Mouse (Mus musculus) activated CD4-positive, CD25-positive, alpha-beta regulatory T cell, adult 4 months (primary cell): ENCODE measurements around the gene Syn2. TPM values are rescaled to one million over a fixed set of nuclear protein-coding genes. Genes with fewer than 3 reads are reported as not detected.

Experiments used
- ATAC-seq: one replicate; pipeline ENCODE4 v1.8.0; 2017
- polyA plus RNA-seq, 2 experiments: library from polyadenylated mRNA; unstranded; fragments of 100-300 nt; shearing (Covaris generic); gene quantifications; one replicate each; pipeline ENCODE4 v1.2.1; 2017

Syn2 gene
- polyA plus RNA-seq, 2 experiments from 2014 or later, result not detected

DNA sequence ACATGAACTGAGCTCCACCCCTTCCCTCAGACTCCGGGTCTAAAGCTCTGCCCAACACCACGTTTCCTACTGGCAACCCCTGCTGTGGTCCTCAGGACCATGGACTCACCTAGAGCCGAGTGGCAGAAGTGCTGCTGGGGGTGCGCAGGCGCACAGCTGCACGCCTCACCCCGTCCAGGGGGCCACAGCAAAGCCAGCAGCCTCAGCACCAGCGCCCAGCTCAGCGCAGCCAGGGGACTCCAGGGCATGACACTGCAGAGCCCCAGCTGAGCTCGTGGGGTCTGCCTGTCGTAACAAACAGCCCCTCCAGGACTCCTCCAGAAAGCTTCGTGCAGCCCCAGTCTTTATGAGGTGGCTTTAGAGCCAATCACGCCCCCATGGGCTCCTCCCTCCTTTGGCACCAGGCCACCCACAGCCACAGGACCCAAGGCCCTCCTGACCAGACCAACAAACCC lies 116.9 kb downstream of the Syn2 start:
- ATAC-seq, result no peak

DNA sequence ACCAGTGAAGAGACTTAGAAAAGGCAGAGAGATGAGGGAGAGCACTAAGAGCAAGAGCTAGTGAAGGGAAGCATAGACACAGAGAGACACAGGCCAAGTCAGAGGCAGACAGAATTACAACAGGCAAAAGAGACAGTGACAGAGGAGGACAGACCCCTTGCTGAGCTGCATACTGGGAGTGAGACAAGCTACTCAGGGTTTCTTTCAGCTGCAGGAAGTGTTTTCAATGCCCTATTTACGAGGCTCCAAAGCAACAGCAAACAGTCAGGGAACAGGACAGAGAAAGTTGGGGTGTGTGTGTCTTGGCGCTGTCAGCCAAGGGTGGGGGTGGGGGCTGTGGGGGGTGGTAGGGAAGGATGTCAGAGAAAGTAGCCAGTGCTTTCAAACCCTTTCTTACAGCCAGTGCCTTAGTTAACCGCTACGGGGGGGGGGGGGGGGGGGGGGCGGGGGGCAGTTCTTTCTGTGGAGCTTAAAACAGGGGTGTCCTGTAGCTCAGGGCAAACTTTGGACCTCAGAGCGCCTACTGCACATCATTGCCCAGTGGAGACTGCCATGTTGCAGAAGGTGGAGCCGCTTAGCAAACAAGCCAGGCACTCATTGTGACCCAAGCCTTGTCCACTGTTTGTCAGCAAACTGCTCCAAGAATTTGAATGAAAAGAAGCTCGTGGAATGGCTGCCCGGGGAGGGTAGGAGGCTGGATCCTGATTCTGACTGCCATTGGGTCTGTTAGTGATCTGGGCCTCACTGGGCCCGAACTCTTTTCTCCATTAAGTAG lies 117.6 kb downstream of the Syn2 start, which contains the start of gene Timp4:
Gene Timp4 (minus strand): TSS at position 107 of the 775 bp plus-strand sequence.
- ATAC-seq, result no peak

DNA sequence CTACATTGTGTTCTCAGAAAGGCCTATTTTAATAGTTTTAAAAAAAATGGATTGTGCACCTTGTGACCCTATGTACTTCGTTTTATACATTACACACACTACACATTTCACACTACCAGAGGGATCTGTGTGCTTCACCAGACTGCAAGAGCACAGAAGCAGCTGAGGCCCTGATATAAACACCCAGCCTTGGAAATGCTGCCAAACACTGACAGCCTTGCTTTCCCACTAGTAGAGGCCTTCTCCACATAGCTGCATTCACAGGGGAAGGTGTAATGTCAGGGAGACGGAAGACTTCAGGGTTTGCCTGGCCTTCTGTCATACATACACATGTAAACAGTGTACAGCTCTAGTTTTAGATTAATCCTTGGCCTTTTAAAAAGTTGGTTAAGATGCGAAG lies 120.5 kb downstream of the Syn2 start:
- no peak for ATAC-seq

DNA sequence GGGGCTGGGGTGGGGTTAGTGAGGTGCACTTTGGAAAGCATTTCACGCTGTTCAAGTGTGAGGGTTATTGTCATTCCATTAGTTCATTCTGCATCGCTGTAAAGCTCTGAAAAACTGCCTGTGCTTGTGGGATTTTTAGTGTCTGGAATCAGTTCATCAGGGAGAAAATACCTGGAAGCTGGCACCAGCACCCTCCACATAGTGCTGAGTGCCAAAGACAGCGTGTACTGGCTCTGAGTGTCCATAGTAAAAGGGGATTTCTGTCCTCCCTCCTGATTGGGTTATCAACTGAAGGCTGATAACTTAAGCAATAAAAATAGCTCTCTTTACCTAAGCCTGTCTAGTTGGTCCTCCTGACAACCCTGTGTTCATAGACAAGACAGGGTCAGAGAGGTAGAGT lies 125.8 kb downstream of the Syn2 start:
- no peak for ATAC-seq

DNA sequence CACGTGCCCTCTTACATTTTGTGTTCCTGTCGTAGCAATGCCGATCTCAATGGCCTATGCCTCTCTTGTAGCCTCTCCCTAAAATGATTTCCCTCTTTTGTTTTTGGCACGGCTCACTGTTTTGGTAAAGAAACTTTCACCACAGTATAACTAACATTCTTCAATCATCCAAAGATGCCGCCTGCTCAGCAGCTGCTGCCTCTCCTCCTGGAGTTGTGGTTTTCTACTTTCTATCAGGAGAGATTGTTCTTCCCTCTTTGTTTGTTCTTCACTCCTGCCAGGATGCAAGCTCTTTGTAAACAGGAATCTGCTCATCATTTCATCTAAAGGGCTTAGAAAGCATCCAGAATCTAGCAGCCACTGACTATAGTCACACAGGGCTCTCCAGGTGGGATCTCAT lies 132.1 kb downstream of the Syn2 start:
- no peak for ATAC-seq

DNA sequence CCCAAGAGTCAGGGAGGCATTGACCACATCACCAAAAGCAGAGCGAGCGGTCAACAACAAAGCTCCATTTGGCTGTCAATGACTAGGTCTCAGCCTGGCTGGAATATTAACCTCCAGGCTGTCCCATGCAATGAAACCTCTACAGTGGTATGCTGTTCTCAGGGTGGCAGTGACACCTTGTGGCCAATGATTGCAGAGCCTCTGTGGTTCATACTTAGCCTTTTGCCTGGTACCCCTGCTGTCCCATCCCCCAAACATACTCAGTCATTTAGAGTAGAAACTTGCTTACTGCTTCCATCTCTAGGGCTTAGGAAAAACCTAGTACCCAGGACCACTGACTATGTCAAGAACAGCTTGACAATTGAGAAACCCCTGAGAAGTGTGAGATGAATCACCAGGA lies 133.2 kb downstream of the Syn2 start:
- no peak for ATAC-seq

DNA sequence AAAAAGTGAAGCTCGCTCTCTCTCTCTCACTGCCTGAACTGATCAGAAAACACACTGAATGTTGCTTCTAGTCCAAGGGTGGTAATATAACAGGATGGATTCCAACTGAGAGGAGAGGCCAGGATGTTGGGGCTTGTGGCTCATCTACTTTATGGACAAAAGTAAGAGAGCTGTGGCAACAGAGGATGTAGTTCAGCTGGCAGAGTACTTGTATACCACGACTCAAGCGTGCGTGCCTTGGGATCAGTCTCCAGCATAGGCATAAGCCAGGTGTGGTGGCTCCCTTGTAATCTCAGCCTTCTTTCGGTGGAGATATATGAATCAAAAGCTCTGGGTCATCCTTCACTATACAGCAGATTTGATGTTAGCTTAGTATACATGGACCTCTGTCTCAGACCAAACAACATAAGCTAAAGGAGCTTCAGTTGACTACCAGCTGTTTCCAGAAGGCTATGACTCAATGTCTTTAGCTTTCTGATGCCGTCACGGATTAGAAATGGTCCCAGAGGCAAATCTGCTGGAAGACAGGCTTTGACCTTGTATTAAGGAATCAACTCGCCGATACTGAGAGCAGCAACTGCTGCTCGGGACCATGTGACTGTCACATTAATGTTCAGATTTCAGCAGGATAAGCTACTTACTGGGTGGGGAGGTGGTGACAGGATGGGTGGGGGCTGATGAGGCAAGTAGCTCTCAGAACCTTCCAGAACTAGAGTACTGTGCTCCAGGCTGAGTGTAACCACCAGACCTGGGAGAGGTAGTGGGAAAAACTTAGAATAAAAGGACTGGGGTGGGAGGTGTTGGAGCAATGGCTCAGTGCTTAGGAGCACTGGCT lies 134.1 kb downstream of the Syn2 start:
- ATAC-seq, result no peak

DNA sequence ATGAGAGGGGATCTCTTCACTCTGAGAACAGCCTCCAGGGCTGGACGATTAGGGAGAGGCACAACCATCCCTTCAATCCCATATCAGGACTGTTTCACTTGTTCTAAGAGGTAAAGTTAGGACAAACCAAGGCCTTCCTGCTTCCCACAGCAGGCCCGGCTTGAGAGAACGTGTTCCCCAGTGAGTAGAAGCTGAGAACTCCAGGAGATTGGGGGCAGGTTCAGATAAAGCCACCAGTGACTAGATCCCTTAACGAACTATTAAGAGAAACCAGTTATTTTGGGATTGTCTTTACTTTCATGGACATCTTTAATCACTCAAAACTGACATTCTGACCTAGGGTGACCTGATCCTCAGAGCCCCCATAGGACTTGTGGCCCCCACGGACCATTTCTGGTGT lies 134.9 kb downstream of the Syn2 start:
- no peak for ATAC-seq

DNA sequence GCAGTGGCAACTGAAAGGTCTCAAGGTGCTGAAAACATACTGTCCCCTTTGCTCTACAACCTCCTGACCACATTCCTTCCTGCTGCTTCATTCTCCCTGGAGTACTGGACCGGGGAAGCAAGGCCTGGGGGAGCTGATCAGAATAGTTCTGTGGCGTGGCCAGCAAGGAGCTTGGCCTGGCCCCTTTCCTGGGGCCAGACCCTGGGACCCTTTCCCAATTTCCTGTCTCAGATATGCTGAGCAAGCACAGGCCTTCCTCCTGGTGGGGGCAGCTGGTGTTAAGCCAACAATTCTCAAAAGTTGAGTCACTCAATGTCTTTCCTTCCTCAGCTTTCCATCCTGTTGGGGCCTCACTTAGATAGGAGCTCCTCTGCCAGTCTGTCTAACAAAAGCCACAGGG lies 135.4 kb downstream of the Syn2 start:
- no peak for ATAC-seq

DNA sequence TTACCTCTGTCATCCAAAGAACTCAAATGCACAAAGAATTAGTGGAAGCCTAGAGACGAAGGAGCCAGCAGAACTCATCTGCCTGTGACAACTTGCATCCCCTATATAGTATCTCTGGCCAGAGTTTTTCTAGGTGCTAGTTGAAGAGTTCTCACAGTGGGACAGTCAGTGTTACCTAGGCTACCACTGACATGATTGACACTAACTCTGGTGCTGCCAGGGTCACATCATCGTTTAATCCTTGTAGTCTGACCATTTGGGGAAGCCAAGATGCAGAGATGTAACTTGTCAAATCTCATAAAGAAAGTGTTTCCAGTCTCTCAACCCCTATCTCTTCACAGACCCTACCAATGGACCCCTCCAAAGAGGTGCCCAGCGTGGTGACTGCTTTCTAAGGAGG lies 136.6 kb downstream of the Syn2 start:
- ATAC-seq, result no peak

DNA sequence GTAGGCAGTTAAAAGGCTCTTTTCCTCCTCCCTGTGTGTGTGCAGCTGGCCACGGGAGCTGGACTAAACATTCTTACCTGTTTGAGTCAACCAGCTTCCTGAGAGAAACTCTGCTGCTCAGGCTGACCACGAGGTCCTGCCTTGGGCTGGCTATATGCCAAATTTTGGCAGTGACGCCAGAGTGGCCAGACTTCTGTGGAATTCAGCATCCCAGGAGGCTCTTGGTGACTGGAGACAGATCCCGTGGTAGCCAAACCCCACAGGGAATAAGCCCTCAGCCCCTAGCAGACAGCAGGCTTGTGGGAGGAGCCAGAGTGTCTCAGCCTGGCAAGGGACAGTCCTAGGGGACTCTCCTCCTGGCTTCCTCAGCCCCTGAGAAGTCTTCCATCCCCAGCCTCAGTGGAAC lies 137.2 kb downstream of the Syn2 start:
- ATAC-seq, result no peak

DNA sequence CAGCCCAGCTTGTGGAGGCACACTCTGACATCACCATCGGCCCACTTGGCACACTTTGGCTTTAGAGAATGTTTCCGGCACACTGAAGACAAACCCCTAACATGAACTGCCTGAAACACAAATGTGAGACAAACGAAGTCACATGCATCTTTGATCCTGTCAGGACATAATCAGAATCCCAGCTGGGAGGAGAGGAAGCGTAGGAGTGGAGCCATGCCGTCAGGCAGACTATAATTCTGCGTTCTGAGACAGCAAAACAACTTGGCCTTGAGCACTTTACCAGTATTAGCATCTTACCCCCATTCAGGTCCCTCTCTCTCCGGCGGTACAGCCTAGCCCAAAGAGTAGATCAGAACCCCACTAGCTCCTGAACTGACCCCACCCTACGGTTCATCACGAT lies 138.6 kb downstream of the Syn2 start:
- no peak for ATAC-seq

DNA sequence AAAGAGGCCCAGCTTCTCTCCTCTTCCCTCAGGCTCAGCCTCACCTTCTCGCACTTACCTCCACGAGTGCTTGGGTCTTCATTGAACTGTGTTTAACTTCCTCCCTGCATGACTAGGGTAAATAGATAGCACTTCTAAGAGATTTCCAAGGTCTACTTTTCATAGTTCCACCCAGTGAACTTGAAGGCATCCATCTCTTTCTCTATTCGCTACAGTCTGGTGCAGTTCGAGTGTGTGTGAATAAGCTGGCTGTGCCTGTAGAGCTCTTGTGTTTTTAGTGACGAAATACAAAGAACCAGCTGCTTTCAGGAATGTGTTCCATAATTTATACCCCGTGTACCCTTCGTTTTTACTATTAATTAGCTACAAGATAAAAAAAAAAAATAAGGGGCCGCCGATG lies 140.0 kb downstream of the Syn2 start:
- ATAC-seq, result no peak

DNA sequence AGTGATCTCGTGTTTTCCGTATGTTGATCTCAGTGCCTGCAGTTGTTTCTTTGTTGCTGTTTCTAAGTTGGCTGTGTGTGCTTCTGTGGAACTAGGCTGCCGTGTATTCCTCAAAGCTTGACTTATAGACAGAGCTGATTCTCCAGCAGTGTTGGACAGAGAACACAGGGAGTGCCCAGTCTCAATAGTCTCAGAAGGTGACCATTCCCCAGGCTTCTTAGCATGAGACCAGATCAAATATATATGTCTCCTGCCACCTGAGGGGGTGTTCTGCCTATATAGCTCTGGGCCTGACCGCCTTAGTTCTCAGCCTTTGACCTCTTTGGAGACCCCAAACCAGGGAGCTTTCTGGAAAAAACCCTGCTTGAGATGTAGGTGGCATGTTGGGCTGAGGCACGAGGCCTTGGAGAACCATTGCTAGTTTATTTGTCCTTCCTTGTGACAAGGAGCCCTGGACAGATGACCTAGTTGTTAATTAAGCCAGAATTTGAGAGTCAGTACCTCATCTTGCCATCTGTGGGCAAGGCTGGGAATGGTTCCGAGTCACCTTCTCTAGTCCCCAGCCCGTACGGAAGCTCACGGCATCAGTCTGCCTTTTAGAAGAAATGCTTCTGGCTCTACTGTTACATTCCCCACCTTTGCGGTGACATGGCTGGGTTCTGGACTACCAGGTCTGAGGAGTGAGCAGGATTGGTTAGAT lies 140.6 kb downstream of the Syn2 start:
- no peak for ATAC-seq

DNA sequence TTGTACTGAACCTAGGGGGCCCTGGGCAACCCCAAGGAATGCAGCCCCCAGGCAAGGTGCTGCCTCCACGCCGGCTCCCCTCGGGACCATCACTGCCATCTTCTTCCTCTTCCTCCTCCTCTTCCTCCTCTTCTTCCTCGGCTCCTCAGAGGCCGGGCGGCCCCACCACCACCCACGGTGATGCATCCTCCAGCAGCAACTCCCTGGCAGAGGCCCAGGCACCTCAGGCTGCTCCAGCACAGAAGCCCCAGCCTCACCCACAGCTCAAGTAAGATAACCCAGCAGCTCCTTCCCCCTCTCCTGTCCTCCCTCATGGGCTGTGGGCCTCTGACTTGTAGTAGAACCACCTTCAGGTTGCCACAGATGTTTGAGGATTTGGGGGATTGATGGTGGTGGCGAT lies 143.4 kb downstream of the Syn2 start:
- no peak for ATAC-seq

DNA sequence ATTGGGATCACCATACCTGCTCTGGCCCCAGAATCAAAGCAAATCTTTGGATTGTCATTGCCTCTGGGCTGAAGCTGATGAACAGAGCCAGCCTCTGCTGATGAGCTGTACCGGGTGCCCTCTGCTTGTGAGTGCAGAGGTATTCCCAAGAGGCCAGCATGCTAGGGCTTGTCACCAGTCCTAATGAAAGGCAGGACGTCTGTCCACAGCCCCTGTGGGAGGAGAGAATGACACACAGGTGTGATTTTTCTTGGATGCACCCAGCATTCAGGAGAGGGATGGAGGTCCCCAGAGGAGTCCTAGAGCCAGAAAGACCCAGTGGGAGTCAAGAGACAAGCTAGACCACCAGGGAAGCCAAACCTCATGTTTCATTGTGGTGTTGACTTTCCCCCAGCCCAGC lies 144.9 kb downstream of the Syn2 start:
- no peak for ATAC-seq

DNA sequence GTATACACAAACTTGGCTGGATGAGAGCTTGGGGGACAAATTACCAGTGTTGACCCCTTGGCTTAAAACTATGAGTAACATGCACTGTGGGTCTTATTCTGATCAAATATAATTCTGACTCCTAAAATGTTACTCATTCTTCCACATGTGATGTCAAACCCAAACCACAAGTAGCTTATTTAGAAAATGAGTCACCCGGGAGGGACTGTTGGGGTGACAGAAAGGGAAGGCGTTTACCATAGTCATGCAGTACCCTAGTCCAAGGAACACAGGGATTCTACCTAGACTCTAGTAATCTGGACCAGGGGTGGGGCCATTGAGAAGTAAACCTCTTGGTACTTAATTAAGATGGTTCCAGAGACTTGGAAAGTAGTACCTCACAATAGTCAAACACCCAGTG lies 149.5 kb downstream of the Syn2 start:
- no peak for ATAC-seq

DNA sequence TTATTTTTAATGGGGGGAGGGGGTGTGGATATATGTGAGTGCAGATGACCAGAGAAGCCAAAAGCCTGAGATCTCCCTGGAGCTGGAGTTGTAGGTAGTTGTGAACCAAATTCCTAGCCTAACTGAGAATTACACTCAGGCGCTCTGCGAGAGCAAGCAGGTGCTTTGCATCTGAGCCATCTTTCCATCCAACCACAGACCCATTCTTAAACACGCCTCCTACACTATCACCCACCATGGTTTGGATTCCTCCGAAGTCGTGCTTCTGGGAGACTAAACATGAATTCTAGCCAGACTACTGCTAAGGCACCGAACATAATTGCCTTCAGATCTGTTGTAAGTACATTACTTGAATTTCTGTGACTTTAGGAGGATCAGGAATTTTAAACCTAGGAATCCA lies 151.7 kb downstream of the Syn2 start:
- no peak for ATAC-seq

DNA sequence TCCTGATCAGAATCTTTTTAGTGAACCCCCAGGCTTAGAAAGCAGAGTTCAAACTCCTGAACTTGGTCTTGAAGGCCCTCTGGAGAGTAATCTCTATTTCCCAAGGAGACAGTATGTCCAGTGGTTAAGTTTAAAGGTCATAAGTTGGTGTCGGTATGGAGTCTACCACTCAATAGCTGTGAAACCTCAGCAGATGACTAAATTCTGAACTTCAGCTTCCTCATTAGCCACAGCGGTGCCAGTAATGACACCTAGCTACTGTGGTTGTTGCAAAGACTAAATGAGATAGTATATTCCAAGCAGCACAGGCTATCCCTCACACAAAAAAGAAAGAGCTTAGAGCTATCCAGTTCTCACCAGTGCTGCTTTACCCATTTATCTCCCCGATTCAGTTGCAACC lies 153.5 kb downstream of the Syn2 start:
- ATAC-seq, result no peak

DNA sequence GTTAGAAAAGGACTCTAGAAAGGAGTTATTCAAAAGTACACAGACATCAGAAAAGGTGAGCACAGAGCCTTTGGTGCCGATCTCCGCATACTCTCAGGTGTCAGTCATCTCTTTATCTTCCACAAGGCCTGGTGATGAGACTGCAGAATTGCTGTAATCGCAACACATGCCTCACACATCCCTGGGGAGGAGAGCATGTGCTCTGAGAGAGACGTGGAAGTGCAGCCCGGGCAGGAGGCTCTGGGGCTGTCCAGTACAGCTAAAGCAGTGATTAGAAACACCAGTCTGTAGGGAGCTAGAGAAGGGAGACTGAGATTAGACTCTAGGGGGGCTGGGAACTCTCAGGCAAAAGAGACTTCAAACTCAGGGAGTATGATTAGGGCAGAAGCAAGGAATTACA lies 155.9 kb downstream of the Syn2 start:
- no peak for ATAC-seq

DNA sequence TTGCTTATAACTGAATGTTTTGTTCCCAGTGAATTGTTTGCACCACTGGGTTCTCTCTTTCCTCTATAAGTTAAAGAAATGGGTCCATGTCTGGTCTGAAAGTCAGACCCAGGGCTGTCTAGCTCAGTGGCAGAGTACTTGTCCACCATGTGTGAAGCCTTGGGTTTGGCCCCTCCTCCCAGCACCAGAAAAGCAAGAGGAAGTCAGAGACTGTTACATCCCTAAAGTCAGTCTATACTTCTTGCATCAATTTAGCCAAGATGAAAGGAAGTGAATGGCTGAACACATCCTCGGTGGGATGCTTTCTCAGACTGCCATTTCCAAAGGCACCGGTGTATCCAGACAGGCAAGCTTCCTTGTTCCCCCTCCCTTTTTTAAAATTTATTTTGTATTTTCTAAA lies 156.4 kb downstream of the Syn2 start:
- ATAC-seq, result no peak

DNA sequence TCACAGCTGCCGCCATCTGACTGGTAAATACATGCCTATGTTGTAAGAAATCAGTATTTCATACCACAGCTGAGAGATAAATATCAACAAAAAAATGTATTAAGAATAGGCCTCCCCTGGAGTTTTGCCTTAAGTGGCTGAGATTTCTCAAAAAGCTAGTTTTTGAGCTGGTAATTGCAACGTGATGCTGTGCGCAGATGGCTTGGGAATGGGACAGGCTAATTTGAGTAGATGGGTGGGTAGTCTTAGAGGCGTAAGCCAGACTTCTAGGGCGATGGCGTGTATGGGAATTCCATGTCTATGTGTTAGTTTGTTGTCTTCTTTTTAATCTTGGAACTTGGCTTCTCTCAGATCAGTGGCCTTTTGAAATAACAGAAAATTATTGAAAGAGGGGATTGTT lies 157.1 kb downstream of the Syn2 start:
- no peak for ATAC-seq

DNA sequence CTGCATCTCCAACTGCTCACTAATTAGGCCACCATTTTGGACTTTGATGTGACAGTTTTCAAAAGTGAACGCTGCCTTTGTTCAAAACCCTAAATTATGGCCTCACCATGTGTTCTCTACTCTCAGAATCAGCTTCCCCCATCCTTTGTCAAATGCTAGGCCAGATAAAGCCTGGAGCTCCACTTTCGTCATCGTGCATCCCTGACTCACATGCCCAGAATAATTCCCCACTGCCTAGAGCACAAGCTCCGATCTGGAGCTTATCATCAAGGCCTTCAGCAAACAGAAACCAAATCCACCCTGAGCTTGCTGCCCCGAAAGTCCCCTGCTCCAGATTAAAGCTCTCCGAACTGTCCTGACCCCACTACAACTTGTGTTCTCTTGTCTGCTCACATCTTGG lies 157.9 kb downstream of the Syn2 start:
- ATAC-seq, result no peak

DNA sequence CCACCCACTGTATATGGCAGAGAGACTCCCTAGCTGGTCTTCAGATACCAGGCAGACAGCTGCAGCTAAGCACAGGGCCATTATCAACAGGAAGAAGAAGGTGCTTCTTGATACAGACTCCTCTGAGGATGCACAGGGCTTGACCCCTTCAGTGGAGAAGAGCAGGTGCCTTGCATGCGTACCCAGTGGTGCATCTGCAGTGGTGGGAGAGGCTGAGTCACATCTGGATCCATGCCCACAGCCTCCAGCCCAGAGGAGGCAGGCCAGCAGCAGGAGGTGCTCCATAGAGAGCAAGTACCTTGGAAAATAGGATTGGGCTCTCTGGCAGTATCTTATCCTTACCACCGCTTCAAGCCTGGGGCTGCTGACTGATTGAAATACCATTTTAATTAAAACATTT lies 159.2 kb downstream of the Syn2 start:
- no peak for ATAC-seq
